Mouse (Mus musculus) granulocyte monocyte progenitor cell, adult 5-6 weeks (primary cell): Measurements from ENCODE around the gene Akp3. TPM values are rescaled to one million over a fixed set of nuclear protein-coding genes. Genes with fewer than 3 reads are reported as not detected.

ENCODE experiments used
- ATAC-seq: replicated peaks from 2 replicates; pipeline ENCODE4 v1.8.0; 2016; ENCODE audit warnings: mild to moderate bottlenecking, moderate TSS enrichment, inconsistent platforms; ENCODE audit not compliant: poor library complexity, severe bottlenecking
- total RNA-seq, 2 experiments: library from RNA; stranded (forward) in 1 of 2; stranded (reverse) in 1 of 2; fragments of 200-712, 200-1000 nt in 1 of 2; fragments of >200 nt in 1 of 2; fragmentation: Nextera tagmentation in 1 of 2; gene quantifications; 2 replicates each; pipeline ENCODE4 v1.2.3; 2014 to 2017

The Akp3 gene
- total RNA-seq, 2 experiments from 2014 or later, result not detected

GRCm38 (mm10) chr1:87153776-87154500 lies 29.2 kb downstream of the Akp3 start:
- ATAC-seq, result 0 out of 2 replicates have a peak, but pooled peaks have one; percentile 5

DNA sequence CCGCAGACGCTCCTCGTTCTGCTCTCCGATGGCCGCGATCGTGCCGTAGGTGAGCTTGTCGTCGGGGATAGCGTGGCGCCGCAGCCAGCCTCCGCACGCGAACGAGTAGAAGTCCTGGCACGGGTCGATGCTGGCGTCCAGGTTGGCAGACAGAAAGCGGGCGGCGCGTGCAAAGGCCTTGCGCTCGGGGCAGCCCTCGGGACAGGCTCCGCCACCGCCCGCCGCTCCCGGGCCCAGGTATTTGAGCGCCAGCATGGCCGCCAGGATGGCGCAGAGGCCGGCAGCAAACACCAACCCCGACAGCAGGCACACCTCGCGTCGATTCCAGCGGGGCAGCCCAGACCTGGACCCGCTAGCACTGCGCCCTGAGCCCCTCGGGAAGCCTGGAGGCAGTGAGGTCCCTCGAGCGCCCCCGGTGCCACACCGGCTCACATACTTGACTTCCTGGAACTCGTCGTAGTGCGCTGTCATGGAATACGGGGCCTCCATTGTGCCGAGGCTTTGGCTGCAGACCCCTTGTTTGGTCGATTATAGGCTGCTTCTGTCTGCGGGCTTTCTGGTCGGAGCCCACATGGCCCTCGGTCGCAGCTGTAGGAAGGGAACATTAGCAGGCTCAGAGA lies 29.8 kb downstream of the Akp3 start:
- no peak for ATAC-seq

DNA sequence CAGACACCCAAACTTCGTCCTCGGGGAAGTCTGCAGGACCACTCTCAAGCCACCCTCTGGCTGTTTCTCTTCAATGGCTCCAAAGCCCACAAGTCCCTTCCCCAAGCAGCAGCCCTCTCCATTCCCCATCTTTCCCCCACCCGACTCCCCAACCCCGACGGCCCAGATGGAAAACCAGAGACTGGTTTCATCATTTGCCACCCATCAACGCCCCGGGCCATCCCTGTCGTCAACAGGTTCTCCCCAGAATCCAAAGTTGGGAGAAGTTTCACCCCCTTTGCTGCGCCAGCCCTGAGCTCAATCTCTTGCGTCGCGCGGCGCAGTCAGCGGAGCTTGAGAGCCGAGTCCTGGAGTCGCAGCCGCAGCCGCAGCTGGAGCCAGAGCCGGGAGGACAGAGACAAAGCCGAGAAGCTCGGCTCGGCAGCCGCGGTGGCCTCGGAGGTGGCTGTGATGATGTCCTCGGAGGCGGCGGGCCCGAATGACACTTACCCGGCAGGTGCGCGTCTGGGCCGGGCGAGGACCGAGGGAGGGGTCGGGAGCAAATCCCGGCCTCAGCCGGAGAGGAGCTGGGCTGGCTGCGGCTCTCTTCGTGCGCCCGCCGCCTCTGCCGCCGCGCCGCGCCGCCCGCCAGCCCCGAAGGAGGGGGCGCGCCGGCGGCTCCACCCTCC lies 30.9 kb downstream of the Akp3 start:
- ATAC-seq, result no peak

GRCm38 (mm10) chr1:87156199-87156587 lies 31.4 kb downstream of the Akp3 start, which contains the start of gene Ecel1:
TSS of gene Ecel1 (minus strand) at chr1:87156521.
- ATAC-seq, result no peak

DNA sequence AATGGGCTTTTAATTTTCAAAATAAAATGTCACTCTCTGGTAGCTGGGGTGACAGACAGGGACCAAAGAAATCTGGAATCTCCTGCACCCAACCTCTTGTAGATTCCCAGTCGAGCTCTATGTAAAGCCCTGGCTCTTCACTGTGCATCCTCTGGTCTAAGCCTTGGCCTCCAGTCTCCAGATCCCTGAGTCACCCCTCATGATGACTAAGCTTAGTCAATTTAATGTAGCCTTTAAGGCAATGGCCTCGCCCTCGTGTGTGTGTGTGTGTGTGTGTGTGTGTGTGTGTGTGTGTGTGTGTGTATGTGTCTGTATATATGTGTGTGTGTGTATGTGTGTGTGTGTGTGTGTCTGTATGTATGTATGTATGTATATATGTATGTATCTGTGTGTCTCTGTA lies 34.6 kb downstream of the Akp3 start:
- no peak for ATAC-seq

GRCm38 (mm10) chr1:87164164-87164795 lies 39.5 kb downstream of the Akp3 start:
- no peak for ATAC-seq

- ATAC-seq, result no peak
These were observed 40.0 kb downstream of the Akp3 start for GRCm38 (mm10) chr1:87164796-87165184.

- ATAC-seq, result no peak
These were observed 45.7 kb downstream of the Akp3 start for GRCm38 (mm10) chr1:87170458-87170857.

GRCm38 (mm10) chr1:87171312-87171711 lies 46.5 kb downstream of the Akp3 start:
- no peak for ATAC-seq

DNA sequence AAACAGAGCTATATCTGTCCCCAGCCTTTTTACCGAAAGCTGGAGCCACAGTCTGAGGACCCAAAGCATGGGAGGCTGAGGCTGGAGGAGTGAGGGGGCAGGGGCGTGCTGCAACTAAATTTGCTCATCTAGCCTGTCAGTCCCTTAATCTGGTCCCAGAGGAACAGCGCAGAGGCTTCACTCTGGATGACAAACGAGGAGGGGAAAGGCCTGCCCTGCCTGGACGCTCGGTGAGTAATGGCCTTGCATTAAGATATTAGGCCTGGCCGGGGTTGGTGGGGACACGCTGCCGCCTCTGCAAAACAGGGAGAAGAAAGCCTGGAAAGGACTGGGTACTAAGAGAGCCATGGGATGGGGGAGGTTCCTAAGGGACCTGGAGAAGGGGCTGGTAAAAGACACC lies 47.5 kb downstream of the Akp3 start:
- ATAC-seq, result no peak

DNA sequence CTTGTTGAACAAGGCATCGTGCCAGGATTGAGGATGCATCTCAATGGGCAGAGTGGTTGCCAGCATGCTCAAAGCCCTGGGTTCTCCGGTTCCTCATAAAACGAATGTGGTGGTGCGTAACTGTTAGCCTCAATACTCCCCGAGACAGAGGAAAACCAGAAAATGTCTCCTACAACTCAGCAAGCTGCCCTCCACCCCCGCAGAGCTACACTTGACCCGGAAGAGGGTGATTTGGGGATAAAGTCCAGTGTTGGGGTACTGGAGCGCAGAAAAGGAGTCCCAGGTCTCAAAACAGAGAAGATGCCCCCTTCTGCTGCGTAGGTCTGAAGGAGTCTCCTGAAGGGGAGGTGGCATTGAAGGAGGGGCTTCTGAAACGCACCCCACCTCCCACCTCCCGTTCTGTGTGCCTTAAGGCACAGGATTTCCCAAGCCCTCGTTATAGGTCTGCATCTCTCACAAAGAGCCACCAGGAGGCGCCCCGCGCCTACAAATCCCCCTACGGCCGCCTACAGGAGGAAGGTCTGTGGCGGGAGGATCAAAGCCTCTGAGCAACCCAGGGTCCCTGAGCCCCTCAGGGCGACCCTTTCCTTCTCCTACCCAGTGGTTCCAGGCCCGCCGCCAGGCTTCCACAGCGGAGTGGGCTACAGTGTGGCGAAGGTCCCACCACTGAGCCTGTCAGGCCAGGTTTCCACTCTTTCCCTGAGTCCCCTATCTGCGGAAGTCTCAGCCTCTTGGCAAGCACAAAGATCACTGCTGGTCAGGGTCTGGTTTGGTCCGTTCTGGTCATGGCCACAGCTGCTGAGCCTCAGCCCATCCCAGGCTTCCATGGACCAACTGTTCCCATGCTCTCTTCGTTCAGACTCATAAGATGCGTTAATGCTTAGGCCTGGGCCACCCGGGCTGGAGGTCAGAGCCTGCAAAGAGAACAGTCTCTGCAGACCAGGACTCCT lies 49.5 kb downstream of the Akp3 start:
- ATAC-seq, result peak; percentile 82

GRCm38 (mm10) chr1:87175852-87176292 lies 51.1 kb downstream of the Akp3 start:
- ATAC-seq, result peak; percentile 67

Other genes with a start within 250 kb of the Akp3 start
- gene Alppl2, start 35.0 kb upstream of the Akp3 start, total RNA-seq (2014; fragmentation: Nextera tagmentation), result not detected in 2 replicates
- gene Alppl2, start 35.0 kb upstream of the Akp3 start, total RNA-seq (2017), result not detected in 2 replicates
- not detected in 2 replicates for gene Alpi, start 23.4 kb upstream of the Akp3 start, total RNA-seq (2014; fragmentation: Nextera tagmentation)
- gene Alpi, start 23.4 kb upstream of the Akp3 start, total RNA-seq (2017), result not detected in 2 replicates
- not detected in 2 replicates for gene Ecel1, start 31.5 kb downstream of the Akp3 start, total RNA-seq (2014; fragmentation: Nextera tagmentation)
- gene Ecel1, start 31.5 kb downstream of the Akp3 start, total RNA-seq (2017), result not detected in 2 replicates
- gene Prss56, start 58.3 kb downstream of the Akp3 start, total RNA-seq (2014; fragmentation: Nextera tagmentation), result not detected in 2 replicates
- not detected in 2 replicates for gene Prss56, start 58.3 kb downstream of the Akp3 start, total RNA-seq (2017)
- not detected in 2 replicates for gene Chrnd, start 65.6 kb downstream of the Akp3 start, total RNA-seq (2014; fragmentation: Nextera tagmentation)
- gene Chrnd, start 65.6 kb downstream of the Akp3 start, total RNA-seq (2017), result not detected in 2 replicates
- gene Chrng, start 79.7 kb downstream of the Akp3 start, total RNA-seq (2014; fragmentation: Nextera tagmentation), result not detected in 2 replicates
- gene Chrng, start 79.7 kb downstream of the Akp3 start, total RNA-seq (2017), result 0.05 TPM in 1 of 2 replicates, not detected in the other
- gene Eif4e2, start 88.9 kb downstream of the Akp3 start, total RNA-seq (2014; fragmentation: Nextera tagmentation), result 82.9 and 93.1 TPM in 2 replicates
- gene Eif4e2, start 88.9 kb downstream of the Akp3 start, total RNA-seq (2017), result 137 and 140 TPM in 2 replicates
- gene Efhd1, start 139.4 kb downstream of the Akp3 start, total RNA-seq (2014; fragmentation: Nextera tagmentation), result not detected in 2 replicates
- 0.98 TPM in 1 of 2 replicates, not detected in the other for gene Efhd1, start 139.4 kb downstream of the Akp3 start, total RNA-seq (2017)
- 62.5 and 69.5 TPM in 2 replicates for gene Gigyf2, start 202.0 kb downstream of the Akp3 start, total RNA-seq (2014; fragmentation: Nextera tagmentation)
- 64.4 and 81.0 TPM in 2 replicates for gene Gigyf2, start 202.0 kb downstream of the Akp3 start, total RNA-seq (2017)